Mouse (Mus musculus) stomach, embryonic 15.5 days (tissue): ENCODE data around the gene Srgap1. TPM values are rescaled to one million over a fixed set of nuclear protein-coding genes. Genes with fewer than 3 reads are reported as not detected.
A peak's percentile ranks its signal among the peaks of the same experiment; 100 is the strongest.

Experiments used
- ATAC-seq: fragments of 200-750 bp; cut with Nextera tagmentation; 2 replicates; pipeline ENCODE4 v1.8.0; 2017; ENCODE audit warnings: low read depth, moderate number of reproducible peaks, moderate TSS enrichment; ENCODE audit not compliant: insufficient read depth, low FRiP score
- H3K27ac ChIP-seq: fragments of 300-500 bp; sonication (generic); 2 replicates; pipeline ENCODE4 v1.5.1; 2015; ENCODE audit warnings: mild to moderate bottlenecking, inconsistent platforms
- H3K27me3 ChIP-seq: fragments of 300-500 bp; sonication (generic); replicated peaks from 2 replicates; pipeline ENCODE4 v1.6.1; 2015; ENCODE audit warnings: inconsistent platforms
- H3K36me3 ChIP-seq: fragments of 300-500 bp; sonication (generic); 2 replicates; pipeline ENCODE4 v1.6.1; 2015; ENCODE audit warnings: inconsistent platforms
- H3K4me1 ChIP-seq: fragments of 300-500 bp; sonication (generic); 2 replicates; pipeline ENCODE4 v1.6.1; 2015; ENCODE audit warnings: inconsistent platforms
- H3K4me2 ChIP-seq: fragments of 300-500 bp; sonication (generic); 2 replicates; pipeline ENCODE4 v1.6.1; 2015; ENCODE audit warnings: mild to moderate bottlenecking, inconsistent platforms
- H3K4me3 ChIP-seq: fragments of 300-500 bp; sonication (generic); replicated peaks from 2 replicates; pipeline ENCODE4 v1.5.1; 2015; ENCODE audit warnings: inconsistent platforms
- H3K9ac ChIP-seq: fragments of 300-500 bp; sonication (generic); 2 replicates; pipeline ENCODE4 v1.6.1; 2015; ENCODE audit warnings: inconsistent platforms
- H3K9me3 ChIP-seq: fragments of 300-500 bp; sonication (generic); 2 replicates; pipeline ENCODE4 v1.6.1; 2016; ENCODE audit warnings: inconsistent platforms
- WGBS: fragments of 180-500 bp; shearing (Covaris S2); methylation state at CpG from one replicate; pipeline ENCODE4 v1.1.7; 2015; 5-methylcytosine and 5-hydroxymethylcytosine counted together
- polyA plus RNA-seq: library from polyadenylated mRNA; unstranded; fragments of >200 nt; fragmentation: Nextera tagmentation; extraction: Ambion mirVana; gene quantifications from 2 replicates; pipeline ENCODE4 v1.2.1, GENCODE M21; 2015

Srgap1 gene
- polyA plus RNA-seq, 1 experiment from 2014 or later = 10.0 TPM

DNA sequence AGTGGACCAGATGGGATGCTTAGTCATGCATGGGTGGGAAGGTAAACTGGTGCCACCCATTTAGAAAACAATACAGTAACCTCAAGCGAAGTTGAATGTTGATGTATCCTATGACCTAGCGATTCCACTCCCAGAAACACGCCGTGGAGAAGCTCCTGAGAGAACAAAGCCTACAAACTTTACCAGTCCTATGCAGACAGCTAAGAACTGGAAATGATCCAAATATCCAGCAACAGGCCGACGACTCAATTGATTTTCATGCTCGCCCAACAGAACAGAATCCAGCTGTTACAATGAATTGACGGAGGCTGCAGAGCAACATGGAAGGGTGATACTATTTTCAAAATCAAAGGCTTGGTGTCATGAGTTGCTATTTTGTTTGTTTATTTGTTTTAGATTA, 54.5 kb downstream of the Srgap1 start:
- Histone ChIP-seq H3K27ac (no peak overlapping the region), H3K9ac (no peak overlapping the region), H3K4me2 (no peak overlapping the region), H3K4me1 (0 out of 2 replicates have a peak, but pooled peaks cover 2% of the 10 kb centered on the region), H3K36me3 (no peaks in the 10 kb centered on the region), H3K9me3 (no peaks in the 10 kb centered on the region), H3K4me3 (no peak overlapping the region), H3K27me3 (no peaks in the 10 kb centered on the region)
- WGBS = 49% methylated on average over 8 of the region's 8 CpGs
- ATAC-seq = no peak

DNA sequence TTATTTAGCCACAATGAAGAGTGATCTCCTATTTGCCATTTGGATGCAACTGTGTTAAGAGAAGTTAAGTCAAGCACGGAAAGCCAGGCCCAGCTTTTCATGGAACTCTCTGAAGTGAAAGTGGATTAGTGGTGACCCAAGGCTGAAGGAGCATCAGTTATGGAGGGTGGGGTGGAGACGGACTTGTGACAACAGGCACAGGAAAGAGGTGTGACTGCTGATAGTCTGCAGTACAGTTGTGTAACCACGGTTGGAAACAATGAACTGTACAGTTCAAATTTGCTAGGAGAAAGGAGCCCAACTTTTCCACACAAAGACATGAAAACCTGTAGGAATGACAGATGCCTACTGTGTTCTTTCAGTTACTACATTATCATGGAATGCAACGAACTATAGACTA, 60.1 kb downstream of the Srgap1 start:
- H3K9ac ChIP-seq = no peak overlapping the region
- 0 out of 2 replicates have a peak, but pooled peaks cover 8% of the 10 kb centered on the region for H3K4me1 ChIP-seq
- no peak overlapping the region for H3K27ac ChIP-seq
- 67% methylated on average over 4 of the region's 4 CpGs for WGBS
- no peak overlapping the region for H3K4me2 ChIP-seq
- ATAC-seq = no peak; the same call in 1 of the 2 replicates
- H3K27me3 ChIP-seq = no peaks in the 10 kb centered on the region
- no peaks in the 10 kb centered on the region for H3K36me3 ChIP-seq
- no peak overlapping the region for H3K4me3 ChIP-seq
- H3K9me3 ChIP-seq = no peaks in the 10 kb centered on the region

DNA sequence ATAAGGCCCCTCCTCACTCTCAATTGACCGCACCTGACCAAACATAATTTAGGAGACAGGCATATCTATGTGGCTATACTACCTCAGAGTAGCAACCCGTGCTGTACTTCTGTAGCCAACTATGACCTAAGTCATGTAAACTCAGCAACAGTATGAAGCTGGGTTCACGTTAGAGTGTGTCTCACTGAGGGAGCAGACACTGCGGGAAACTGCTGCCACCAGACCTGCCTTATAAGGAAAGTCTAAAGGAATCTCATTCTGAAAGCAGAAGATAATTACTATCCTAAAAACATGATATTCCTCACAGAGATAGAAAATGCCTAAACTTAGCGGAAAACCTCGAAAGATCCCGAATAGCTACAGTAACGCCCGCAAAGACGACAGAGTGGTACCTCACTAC, 62.2 kb downstream of the Srgap1 start:
- Histone ChIP-seq H3K9ac (no peak overlapping the region), H3K36me3 (no peaks in the 10 kb centered on the region), H3K4me3 (no peak overlapping the region), H3K27me3 (no peaks in the 10 kb centered on the region), H3K4me2 (no peak overlapping the region), H3K4me1 (0 out of 2 replicates have a peak, but pooled peaks cover 8% of the 10 kb centered on the region), H3K9me3 (no peaks in the 10 kb centered on the region), H3K27ac (no peak overlapping the region)
- 83% methylated on average over 10 of the region's 10 CpGs for WGBS
- no peak for ATAC-seq

DNA sequence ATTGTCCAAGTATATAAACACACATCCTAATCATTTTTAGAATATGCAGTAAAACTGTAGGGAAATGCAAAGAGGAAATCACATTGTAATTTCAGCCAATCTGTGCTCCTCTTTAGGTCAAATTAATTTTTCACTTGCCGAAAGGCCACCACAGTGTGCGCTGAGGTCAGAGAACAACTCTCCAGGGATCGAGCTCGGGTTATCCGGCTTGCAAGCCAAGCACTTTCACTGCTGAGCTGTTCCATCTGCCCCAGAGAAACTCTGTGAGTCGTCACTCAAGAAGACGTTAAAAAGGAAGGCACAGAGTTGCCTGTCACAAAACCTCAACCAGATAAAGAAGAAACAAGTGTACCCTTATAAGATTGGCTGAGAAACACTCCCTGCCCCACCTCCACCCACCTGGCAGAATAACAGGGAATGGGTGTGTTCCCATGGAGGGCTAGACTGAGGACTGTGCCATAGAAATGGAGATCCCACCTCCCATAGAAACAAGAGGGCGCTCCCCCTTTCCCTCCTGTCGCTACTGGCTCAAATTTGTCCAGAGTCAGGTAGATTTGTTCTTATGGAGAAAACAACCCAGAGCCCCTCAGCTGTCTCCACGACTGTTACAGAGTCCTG, 63.0 kb downstream of the Srgap1 start:
- 0 out of 2 replicates have a peak, but pooled peaks cover 8% of the 10 kb centered on the region for H3K4me1 ChIP-seq
- H3K4me3 ChIP-seq = no peak overlapping the region
- ATAC-seq = no peak; the same call in 1 of the 2 replicates
- no peaks in the 10 kb centered on the region for H3K9me3 ChIP-seq
- H3K9ac ChIP-seq = no peak overlapping the region
- WGBS = 43% methylated on average over 10 of the region's 10 CpGs
- no peaks in the 10 kb centered on the region for H3K36me3 ChIP-seq
- H3K27me3 ChIP-seq = no peaks in the 10 kb centered on the region
- no peak overlapping the region for H3K27ac ChIP-seq
- H3K4me2 ChIP-seq = no peak overlapping the region

DNA sequence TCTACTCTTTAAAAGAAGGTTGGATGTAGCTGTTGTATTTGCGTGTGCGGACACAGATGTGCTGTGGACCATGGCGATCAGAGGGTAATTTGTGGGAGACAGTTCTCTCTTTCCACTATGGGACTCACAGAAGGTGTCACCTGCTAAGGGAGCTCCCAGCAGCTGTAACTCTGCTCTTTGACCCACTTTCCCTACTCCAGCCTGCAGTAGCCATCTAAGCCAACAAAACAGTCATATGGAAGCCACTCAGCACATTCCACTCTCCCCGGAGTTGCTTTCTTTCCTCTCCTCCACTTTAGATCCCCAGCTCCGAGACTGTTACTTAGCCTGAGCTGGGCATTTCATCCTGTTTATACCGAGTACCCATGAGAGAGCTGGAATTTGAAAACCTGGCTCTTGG, 71.8 kb downstream of the Srgap1 start:
- H3K4me3 ChIP-seq = no peak overlapping the region
- H3K9me3 ChIP-seq = no peaks in the 10 kb centered on the region
- no peak overlapping the region for H3K4me2 ChIP-seq
- no peaks in the 10 kb centered on the region for H3K36me3 ChIP-seq
- no peaks in the 10 kb centered on the region for H3K4me1 ChIP-seq
- H3K27ac ChIP-seq = no peak overlapping the region
- H3K27me3 ChIP-seq = no peaks in the 10 kb centered on the region
- no peak for ATAC-seq
- no peak overlapping the region for H3K9ac ChIP-seq
- WGBS = 84% methylated on average over 6 of the region's 6 CpGs

DNA sequence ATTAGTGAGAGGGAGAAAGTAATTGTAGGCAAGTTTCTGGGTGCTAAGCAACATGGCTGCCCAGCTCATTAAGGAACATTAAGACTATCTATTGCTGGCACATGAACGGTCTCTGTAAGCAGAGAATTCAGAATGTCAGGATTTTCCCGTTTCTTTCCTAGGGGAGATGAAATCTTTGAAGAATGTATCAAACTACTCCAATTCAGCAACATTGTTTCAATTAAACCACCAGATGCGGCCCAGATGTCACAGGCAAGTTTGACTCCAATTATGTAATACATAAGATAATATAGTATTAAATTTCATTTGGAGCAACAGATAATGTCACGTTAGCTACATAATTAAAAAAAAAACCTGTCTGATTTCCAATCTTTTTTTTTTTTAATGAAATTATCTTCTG, 72.5 kb downstream of the Srgap1 start:
- H3K4me1 ChIP-seq = no peaks in the 10 kb centered on the region
- no peaks in the 10 kb centered on the region for H3K36me3 ChIP-seq
- no peaks in the 10 kb centered on the region for H3K9me3 ChIP-seq
- ATAC-seq = no peak
- WGBS = 65% methylated on average over 4 of the region's 4 CpGs
- no peak overlapping the region for H3K27ac ChIP-seq
- H3K27me3 ChIP-seq = no peaks in the 10 kb centered on the region
- no peak overlapping the region for H3K4me2 ChIP-seq
- no peak overlapping the region for H3K4me3 ChIP-seq
- no peak overlapping the region for H3K9ac ChIP-seq

DNA sequence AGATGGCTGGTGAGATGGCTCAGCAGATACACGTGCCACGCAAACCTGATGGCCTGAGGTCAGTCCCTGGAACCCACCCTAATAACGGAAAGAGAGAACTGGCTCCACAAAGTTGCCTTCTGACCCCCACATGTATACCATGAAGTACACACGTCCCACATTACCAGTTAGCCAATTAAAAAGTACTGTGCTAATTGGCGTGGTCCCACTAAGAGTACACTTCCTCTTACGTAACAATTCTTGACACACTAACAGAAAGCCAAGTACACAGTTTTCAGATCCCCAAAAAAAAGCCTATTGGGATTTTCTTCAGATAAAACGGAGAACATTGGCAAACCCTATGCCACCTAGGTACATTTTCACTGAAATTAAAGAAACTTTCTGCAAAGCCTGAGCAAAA, 73.8 kb downstream of the Srgap1 start:
- no peaks in the 10 kb centered on the region for H3K36me3 ChIP-seq
- H3K4me1 ChIP-seq = peaks cover 7% of the 10 kb centered on the region; the same call in 1 of the 2 replicates
- no peaks in the 10 kb centered on the region for H3K27me3 ChIP-seq
- H3K4me2 ChIP-seq = no peak overlapping the region
- no peak overlapping the region for H3K9ac ChIP-seq
- ATAC-seq = no peak
- H3K9me3 ChIP-seq = no peaks in the 10 kb centered on the region
- WGBS = 90% methylated on average over 7 of the region's 7 CpGs
- H3K27ac ChIP-seq = no peak overlapping the region
- H3K4me3 ChIP-seq = no peak overlapping the region

DNA sequence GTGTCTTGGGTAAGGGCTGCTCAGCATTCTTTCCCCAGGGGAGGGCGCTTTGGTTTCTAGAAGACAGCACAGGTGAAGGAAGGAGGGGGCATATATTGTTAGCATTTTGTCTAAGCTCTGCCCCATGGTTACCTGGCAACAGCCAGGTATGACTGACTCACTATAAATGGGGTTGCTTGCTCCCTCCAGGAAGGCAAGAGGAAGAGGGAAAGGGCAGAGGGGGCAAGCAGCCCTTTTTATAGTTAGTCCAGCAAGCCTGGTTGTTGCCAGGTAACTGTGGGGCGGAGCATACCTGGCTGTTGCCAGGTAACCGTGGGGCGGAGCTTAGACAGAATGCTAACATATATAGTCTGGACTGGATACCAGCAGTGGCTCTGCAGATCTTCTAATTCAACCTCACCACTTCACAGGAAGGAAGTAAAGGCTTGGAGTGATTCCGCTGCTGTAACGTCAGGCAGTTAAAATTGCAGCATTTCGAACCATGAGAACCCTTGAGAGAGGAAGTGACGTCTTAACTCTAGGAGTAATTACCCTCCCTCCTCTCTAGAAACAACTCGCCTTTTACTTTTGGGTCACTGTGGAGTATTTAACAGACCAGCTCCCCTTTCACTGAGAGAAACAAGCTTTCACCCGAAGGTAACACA, 74.7 kb downstream of the Srgap1 start:
- Histone ChIP-seq H3K4me3 (no peak overlapping the region), H3K27ac (no peak overlapping the region; the same call in 1 of the 2 replicates), H3K36me3 (no peaks in the 10 kb centered on the region), H3K4me2 (no peak overlapping the region), H3K9me3 (no peaks in the 10 kb centered on the region), H3K27me3 (no peaks in the 10 kb centered on the region), H3K4me1 (peaks cover 7% of the 10 kb centered on the region; the same call in 1 of the 2 replicates), H3K9ac (no peak overlapping the region)
- 73% methylated on average over 10 of the region's 10 CpGs for WGBS
- peak; percentile 57 for ATAC-seq

DNA sequence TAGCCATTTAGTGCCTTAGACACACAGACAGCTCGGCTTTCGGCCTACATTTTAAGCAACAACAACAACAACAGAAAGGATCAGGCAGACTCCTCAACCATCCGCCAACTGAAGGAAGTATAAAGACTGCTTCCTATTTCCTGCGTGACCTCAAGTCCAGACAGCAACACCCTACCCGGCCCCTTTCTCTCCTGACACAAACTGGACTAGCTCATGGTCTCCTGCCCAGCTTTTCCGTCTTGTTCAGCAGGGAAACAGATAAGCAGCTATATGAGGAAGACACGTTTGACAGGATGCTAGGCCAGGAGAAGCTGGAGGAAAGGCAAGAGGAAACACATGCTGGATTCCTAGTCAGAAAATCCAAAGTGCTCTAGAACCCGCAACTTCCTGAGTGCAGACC, 75.5 kb downstream of the Srgap1 start:
- Histone ChIP-seq H3K9me3 (no peaks in the 10 kb centered on the region), H3K36me3 (no peaks in the 10 kb centered on the region), H3K9ac (no peak overlapping the region), H3K4me1 (peaks cover 7% of the 10 kb centered on the region; the same call in 1 of the 2 replicates), H3K27ac (no peak overlapping the region), H3K27me3 (no peaks in the 10 kb centered on the region), H3K4me3 (no peak overlapping the region), H3K4me2 (no peak overlapping the region)
- ATAC-seq = no peak
- 64% methylated on average over 8 of the region's 8 CpGs for WGBS

DNA sequence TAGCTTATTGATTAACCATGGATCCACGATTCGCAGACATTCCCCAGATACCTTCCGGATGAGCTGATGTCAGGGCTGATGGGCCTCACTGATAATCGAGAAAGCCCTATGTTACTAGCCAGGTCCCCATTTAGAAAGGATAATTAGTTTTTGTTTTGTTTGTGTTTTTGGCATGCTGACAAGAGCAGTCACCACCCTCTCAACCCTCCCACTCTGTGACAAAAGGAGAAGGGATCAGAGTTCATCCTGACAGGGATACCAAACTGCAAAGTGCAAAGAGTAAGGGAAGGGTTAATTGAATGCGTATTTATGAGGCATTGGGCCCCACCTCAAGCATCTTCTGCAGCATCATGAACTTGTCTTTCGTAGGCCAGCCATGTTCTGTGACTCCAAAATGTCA, 76.2 kb downstream of the Srgap1 start:
- H3K4me2 ChIP-seq = no peak overlapping the region
- H3K27ac ChIP-seq = no peak overlapping the region
- H3K27me3 ChIP-seq = no peaks in the 10 kb centered on the region
- no peak overlapping the region for H3K4me3 ChIP-seq
- no peak overlapping the region for H3K9ac ChIP-seq
- WGBS = 67% methylated on average over 6 of the region's 6 CpGs
- H3K4me1 ChIP-seq = peaks cover 7% of the 10 kb centered on the region; the same call in 1 of the 2 replicates
- no peak for ATAC-seq
- H3K9me3 ChIP-seq = no peaks in the 10 kb centered on the region
- no peaks in the 10 kb centered on the region for H3K36me3 ChIP-seq

DNA sequence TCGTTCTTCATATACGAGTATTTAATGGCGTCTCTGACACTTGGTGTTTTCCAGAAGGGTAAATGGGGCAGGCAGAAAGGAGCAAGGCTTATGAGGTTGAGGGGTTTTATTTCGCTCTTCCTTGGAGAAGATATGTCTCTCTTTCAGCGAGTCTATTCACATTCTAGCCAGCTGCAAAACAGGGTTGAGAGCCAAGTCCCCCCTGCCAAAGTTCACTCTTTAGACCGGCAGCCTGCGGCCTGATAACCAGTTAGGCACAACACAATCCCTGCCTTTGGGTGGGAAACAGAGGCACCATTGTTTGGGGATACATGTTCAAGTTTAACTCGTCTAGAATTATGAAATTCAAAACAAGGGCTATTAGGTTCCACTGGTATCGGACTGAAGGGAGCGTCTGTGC, 83.0 kb downstream of the Srgap1 start:
- Histone ChIP-seq H3K9me3 (no peaks in the 10 kb centered on the region), H3K27me3 (no peaks in the 10 kb centered on the region), H3K27ac (no peak overlapping the region), H3K4me2 (no peak overlapping the region), H3K36me3 (no peaks in the 10 kb centered on the region), H3K4me1 (peaks cover 13% of the 10 kb centered on the region; the same call in 1 of the 2 replicates), H3K4me3 (no peak overlapping the region), H3K9ac (no peak overlapping the region)
- ATAC-seq = no peak
- WGBS = 70% methylated on average over 10 of the region's 10 CpGs

DNA sequence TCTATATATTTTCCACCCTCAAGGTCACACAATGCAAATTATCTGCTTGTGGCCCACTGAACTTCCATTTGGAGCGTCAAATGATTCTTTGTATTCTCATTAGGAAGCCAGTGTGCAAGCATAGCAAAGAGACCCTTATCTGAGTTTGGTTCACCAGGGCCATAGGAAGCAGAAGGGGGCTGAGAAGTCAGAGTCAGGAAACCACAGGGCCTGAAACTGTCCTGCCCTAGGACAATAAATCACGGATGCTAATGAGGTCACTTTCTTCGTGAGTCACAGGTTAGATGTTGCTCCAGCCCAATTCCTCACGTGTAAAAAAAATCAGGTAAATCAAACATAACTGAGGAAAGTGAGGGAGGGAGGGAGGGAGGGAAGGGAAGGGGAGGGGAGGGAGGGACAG, 85.1 kb downstream of the Srgap1 start:
- Histone ChIP-seq H3K36me3 (no peaks in the 10 kb centered on the region), H3K27ac (no peak overlapping the region), H3K4me3 (no peak overlapping the region), H3K9me3 (no peaks in the 10 kb centered on the region), H3K9ac (no peak overlapping the region), H3K4me2 (no peak overlapping the region), H3K27me3 (no peaks in the 10 kb centered on the region), H3K4me1 (peaks cover 7% of the 10 kb centered on the region; the same call in 1 of the 2 replicates)
- 29% methylated on average over 4 of the region's 4 CpGs for WGBS
- ATAC-seq = no peak
